Mouse (Mus musculus): ENCODE data around the gene Ssu2. TPM values are rescaled to one million over a fixed set of nuclear protein-coding genes. Genes with fewer than 3 reads are reported as not detected.

Ssu2 gene
- 5.2 and 5.8 TPM in 2 replicates for polyA plus RNA-seq (2012; rRNA removed)

GRCm38 (mm10) chr6:112387947-112388346, at the start of gene Ssu2:
Ssu2 (minus strand) TSS chr6:112388023.

Other genes starting within 250 kb of the Ssu2 start
- gene Lmcd1, start 114.3 kb downstream of the Ssu2 start, polyA plus RNA-seq (2012; rRNA removed) = 2.8 and 3.3 TPM in 2 replicates
- gene Cav3, start 71.5 kb upstream of the Ssu2 start, polyA plus RNA-seq (2012; rRNA removed) = 6.7 and 7.9 TPM in 2 replicates
- 0.45 and 0.60 TPM in 2 replicates for gene Oxtr, start 101.9 kb upstream of the Ssu2 start, polyA plus RNA-seq (2012; rRNA removed)